Mouse (Mus musculus) hindbrain, embryonic 14.5 days (tissue): ENCODE measurements around the gene Rspo4. TPM values are rescaled to one million over a fixed set of nuclear protein-coding genes. Genes with fewer than 3 reads are reported as not detected.

Experiments
- ATAC-seq: fragments of 200-750 bp; cut with Nextera tagmentation; 2 replicates; pipeline ENCODE4 v1.8.0; 2017; ENCODE audit warnings: moderate number of reproducible peaks, mild to moderate bottlenecking, moderate TSS enrichment, moderate library complexity; ENCODE audit not compliant: low FRiP score
- DNase-seq: peaks from one replicate; pipeline ENCODE4 v3.0.0-alpha.2; 2015; ENCODE audit warnings: low spot score
- H3K27ac ChIP-seq: fragments of 300-500 bp; sonication (generic); 2 replicates; pipeline ENCODE4 v1.5.1; 2014; ENCODE audit warnings: mild to moderate bottlenecking, moderate library complexity
- H3K27me3 ChIP-seq: fragments of 300-500 bp; sonication (generic); 2 replicates; pipeline ENCODE4 v1.6.1; 2014; ENCODE audit warnings: mild to moderate bottlenecking, low read length, mixed read lengths; ENCODE audit not compliant: control insufficient read depth, insufficient read depth
- H3K36me3 ChIP-seq: fragments of 300-500 bp; sonication (generic); replicated peaks from 2 replicates; pipeline ENCODE4 v1.6.1; 2014; ENCODE audit not compliant: control insufficient read depth, insufficient read depth
- H3K4me1 ChIP-seq: fragments of 300-500 bp; sonication (generic); replicated peaks from 2 replicates; pipeline ENCODE4 v1.6.1; 2014; ENCODE audit warnings: antibody characterized with exemption, low read length, mixed read lengths; ENCODE audit not compliant: control insufficient read depth, insufficient read depth
- H3K4me2 ChIP-seq: fragments of 300-500 bp; sonication (generic); replicated peaks from 2 replicates; pipeline ENCODE4 v1.6.1; 2014; ENCODE audit warnings: mild to moderate bottlenecking, moderate library complexity
- H3K4me3 ChIP-seq: fragments of 300-500 bp; sonication (generic); replicated peaks from 2 replicates; pipeline ENCODE4 v1.5.1; 2014; ENCODE audit warnings: mild to moderate bottlenecking, low read length
- H3K9ac ChIP-seq: fragments of 300-500 bp; sonication (generic); 2 replicates; pipeline ENCODE4 v1.6.1; 2014
- H3K9me3 ChIP-seq: fragments of 300-500 bp; sonication (generic); 2 replicates; pipeline ENCODE4 v1.6.1; 2016; ENCODE audit warnings: low read length; ENCODE audit not compliant: control insufficient read depth
- WGBS: fragments of 180-500 bp; shearing (Covaris S2); extraction: QIAGEN DNeasy Blood & Tissue Kit; methylation state at CpG from one replicate; pipeline ENCODE4 v1.1.7; 2014; 5-methylcytosine and 5-hydroxymethylcytosine counted together
- polyA plus RNA-seq: library from polyadenylated mRNA; unstranded; fragments of >200 nt; fragmentation: Nextera tagmentation; extraction: Ambion mirVana; gene quantifications from 2 replicates; pipeline ENCODE4 v1.2.1, GENCODE M21; 2014

Rspo4 gene
- polyA plus RNA-seq, 1 experiment from 2014 or later: 0.55 TPM

DNA sequence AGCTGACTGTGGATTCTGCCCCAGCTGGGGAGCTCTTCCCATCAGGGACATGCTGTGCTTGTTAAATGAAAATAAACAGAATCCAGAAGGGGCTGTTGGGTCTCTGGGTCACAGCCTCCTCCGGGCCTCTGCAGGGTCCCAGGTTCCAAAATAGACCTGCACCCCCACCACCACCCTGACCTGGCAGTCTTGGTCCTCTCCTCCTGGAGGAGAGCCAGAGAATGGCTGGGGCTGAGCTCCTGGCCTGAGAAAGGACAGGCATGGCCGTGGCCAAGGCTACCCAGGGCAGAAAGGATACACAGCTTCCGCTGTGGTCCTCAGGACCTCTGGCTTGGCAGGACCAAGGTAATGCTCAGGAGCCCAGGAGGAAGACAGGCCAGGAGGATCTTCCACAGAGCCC is 61.9 kb downstream of the Rspo4 start:
- H3K27ac ChIP-seq: no peak overlapping the region
- no peaks in the 10 kb centered on the region for H3K36me3 ChIP-seq
- no peak for ATAC-seq
- 64% methylated on average over 3 of the region's 3 CpGs for WGBS
- H3K4me2 ChIP-seq: no peak overlapping the region
- no peak for DNase-seq
- H3K9ac ChIP-seq: no peak overlapping the region
- H3K9me3 ChIP-seq: no peaks in the 10 kb centered on the region
- H3K4me3 ChIP-seq: no peak overlapping the region
- H3K27me3 ChIP-seq: 0 out of 2 replicates have a peak, but pooled peaks cover 4% of the 10 kb centered on the region
- H3K4me1 ChIP-seq: no peaks in the 10 kb centered on the region

DNA sequence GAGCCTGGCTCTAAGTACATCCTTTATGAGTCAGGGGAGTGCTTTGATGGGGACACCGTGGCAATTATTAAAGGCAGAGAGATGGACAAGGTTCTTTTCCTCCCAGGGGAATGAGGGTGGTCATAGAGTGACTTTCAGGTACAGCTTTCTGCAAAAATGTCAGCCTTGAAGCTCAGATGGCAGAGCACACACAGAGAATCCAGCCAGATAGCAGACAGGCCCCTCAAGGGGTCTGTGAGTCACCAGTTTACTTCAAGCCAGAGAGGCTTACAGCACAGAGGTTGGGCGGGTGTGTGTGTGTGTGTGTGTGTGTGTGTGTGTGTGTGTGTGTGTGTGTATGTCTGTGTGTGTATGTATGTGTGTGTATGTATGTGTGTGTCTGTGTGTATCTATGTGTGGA is 64.3 kb downstream of the Rspo4 start:
- no peak for DNase-seq
- 87% methylated on average over 2 of the region's 2 CpGs for WGBS
- Histone ChIP-seq H3K4me3 (no peak overlapping the region), H3K4me2 (no peak overlapping the region), H3K36me3 (no peaks in the 10 kb centered on the region), H3K9me3 (no peaks in the 10 kb centered on the region), H3K27ac (no peak overlapping the region), H3K4me1 (no peaks in the 10 kb centered on the region; the same call in 1 of the 2 replicates), H3K27me3 (0 out of 2 replicates have a peak, but pooled peaks cover 4% of the 10 kb centered on the region), H3K9ac (no peak overlapping the region)
- no peak for ATAC-seq

DNA sequence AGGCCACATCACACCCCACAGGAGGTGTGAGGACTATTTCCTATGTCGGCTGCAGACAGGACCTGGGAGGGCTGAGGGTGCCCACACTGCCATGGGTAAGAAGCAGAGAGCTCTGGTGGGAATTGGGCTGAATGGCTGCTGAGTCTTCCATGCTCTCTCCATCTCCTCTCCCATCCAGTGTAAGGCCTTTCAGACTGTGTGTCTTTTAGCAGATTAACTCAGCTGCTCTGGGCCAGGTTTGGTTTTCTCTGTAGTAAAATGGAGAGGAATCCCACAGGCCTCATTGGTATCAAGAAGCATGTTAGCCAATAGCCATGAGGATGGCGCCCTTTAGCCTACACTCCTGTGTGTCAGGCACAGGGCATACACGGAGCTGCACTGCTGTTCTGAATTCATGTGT is 66.7 kb downstream of the Rspo4 start:
- WGBS: 81% methylated on average over 3 of the region's 3 CpGs
- no peak overlapping the region for H3K4me2 ChIP-seq
- H3K9me3 ChIP-seq: no peaks in the 10 kb centered on the region
- no peaks in the 10 kb centered on the region; the same call in 1 of the 2 replicates for H3K4me1 ChIP-seq
- DNase-seq: no peak
- H3K27me3 ChIP-seq: 0 out of 2 replicates have a peak, but pooled peaks cover 4% of the 10 kb centered on the region
- no peak overlapping the region for H3K27ac ChIP-seq
- no peak overlapping the region for H3K4me3 ChIP-seq
- no peak for ATAC-seq
- no peaks in the 10 kb centered on the region for H3K36me3 ChIP-seq
- H3K9ac ChIP-seq: no peak overlapping the region

- H3K36me3 ChIP-seq: no peaks in the 10 kb centered on the region
- no peak overlapping the region for H3K4me3 ChIP-seq
- 0 out of 2 replicates have a peak, but pooled peaks cover 4% of the 10 kb centered on the region for H3K27me3 ChIP-seq
- ATAC-seq (no peak), DNase-seq (no peak)
- 59% methylated on average over 5 of the region's 5 CpGs for WGBS
- no peaks in the 10 kb centered on the region; the same call in 1 of the 2 replicates for H3K4me1 ChIP-seq
- H3K9me3 ChIP-seq: no peaks in the 10 kb centered on the region
- no peak overlapping the region for H3K4me2 ChIP-seq
- H3K9ac ChIP-seq: no peak overlapping the region
- no peak overlapping the region for H3K27ac ChIP-seq
These were observed 67.8 kb downstream of the Rspo4 start for GRCm38 (mm10) chr2:151910498-151910897.

DNA sequence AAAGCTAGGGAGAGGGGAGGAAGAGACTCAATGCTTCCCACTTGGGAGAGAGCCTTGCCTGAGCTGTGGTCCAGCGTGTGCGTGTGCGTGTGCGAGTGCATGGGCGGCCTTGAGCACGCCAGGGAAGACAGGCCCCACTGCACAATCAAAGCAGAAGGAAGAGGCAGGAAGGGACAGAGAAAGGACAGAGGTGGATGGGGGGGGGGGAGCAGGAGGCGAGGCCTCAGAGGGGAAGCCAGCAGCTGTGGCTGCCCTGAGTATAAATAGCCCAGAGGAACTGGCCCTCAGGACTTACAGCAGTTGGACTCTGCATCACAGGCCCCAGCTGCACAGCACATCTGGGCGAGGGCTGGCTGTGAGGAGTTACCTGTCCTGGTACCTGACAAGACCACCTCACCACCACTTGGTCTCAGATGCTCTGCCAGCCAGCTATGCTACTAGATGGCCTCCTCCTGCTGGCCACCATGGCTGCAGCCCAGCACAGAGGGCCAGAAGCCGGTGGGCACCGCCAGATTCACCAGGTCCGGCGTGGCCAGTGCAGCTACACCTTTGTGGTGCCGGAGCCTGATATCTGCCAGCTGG is 68.3 kb downstream of the Rspo4 start, which contains the start of gene Angpt4:
Gene Angpt4, plus strand, starts transcription at position 292 of the 582 bp plus-strand sequence.
- 70% methylated on average over 12 of the region's 13 CpGs for WGBS
- Histone ChIP-seq H3K27ac (no peak within 1 kb of the TSS), H3K27me3 (0 out of 2 replicates have a peak, but pooled peaks cover 4% of the 10 kb centered on the region), H3K9me3 (no peaks in the 10 kb centered on the region), H3K4me1 (no peaks in the 10 kb centered on the region; the same call in 1 of the 2 replicates), H3K9ac (no peak within 1 kb of the TSS), H3K36me3 (no peaks in the 10 kb centered on the region), H3K4me3 (no peak within 1 kb of the TSS), H3K4me2 (no peak within 1 kb of the TSS)
- DNase-seq: no peak
- ATAC-seq: no peak

DNA sequence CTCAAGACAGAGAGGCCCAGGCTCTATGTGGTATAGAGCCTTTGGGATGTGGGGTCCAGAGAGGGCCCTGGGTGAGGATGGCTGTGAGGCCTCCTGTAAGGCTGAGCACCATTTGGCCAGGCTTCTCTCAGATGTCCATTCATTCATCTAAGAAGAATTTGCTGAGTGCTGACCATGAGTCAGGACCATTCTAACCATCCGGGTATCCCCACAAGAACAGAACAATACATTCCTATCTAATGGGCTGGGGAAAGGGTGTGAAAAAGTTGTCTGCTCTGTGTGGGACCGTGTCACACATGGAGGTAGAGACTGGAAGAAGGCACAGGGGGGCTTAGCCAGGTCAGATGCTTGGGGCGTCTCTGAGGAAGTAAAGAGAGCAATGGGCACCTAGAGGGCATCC is 69.0 kb downstream of the Rspo4 start:
- DNase-seq (no peak), ATAC-seq (no peak)
- Histone ChIP-seq H3K4me3 (no peak overlapping the region), H3K9ac (no peak overlapping the region), H3K9me3 (no peaks in the 10 kb centered on the region), H3K36me3 (no peaks in the 10 kb centered on the region), H3K27ac (no peak overlapping the region), H3K27me3 (0 out of 2 replicates have a peak, but pooled peaks cover 4% of the 10 kb centered on the region), H3K4me1 (no peaks in the 10 kb centered on the region; the same call in 1 of the 2 replicates), H3K4me2 (no peak overlapping the region)
- WGBS: 80% methylated on average over 3 of the region's 3 CpGs

DNA sequence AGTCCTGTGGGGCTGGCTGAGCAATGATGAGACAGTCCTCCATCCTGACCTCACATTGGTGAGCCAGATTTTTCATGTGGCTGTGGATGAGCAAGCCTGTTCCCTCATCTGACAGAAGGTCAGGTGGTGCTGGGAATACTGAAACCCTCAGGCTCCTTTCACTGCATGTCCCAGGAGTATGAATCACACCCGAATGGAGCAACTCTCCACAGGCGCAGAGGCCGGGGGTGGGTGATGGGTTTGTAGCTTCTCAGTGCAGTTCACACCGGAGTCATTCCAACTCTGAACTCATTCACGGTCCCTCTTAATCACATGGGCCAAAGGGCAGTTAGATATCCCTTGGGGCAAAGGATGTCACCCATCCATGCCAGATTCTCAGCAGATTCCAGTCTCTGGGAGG is 71.4 kb downstream of the Rspo4 start:
- ATAC-seq (no peak), DNase-seq (no peak)
- Histone ChIP-seq H3K9me3 (no peaks in the 10 kb centered on the region), H3K27ac (no peak overlapping the region), H3K27me3 (0 out of 2 replicates have a peak, but pooled peaks cover 2% of the 10 kb centered on the region), H3K4me3 (no peak overlapping the region), H3K36me3 (no peaks in the 10 kb centered on the region), H3K4me2 (no peak overlapping the region), H3K4me1 (no peaks in the 10 kb centered on the region; the same call in 1 of the 2 replicates), H3K9ac (no peak overlapping the region)
- WGBS: 79% methylated on average over 5 of the region's 5 CpGs

DNA sequence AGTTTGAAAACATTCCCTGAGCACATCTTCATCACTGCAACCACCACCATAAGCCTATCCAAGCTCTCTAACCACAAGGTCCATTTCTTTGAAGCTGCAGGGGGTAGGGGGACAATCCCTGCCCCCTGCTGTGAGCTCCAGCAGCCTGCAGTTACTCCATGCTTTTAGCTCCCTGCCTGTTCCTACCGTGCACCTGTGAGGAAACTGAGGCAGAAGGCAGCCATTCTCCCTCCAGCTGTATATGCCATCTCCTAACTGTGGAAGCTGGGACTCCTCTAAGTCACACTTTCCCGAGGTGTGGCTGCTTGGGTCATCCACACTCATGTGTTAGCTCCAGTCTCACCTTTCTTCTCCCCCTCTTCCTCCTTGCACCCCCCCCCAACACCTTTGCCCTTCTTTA is 72.4 kb downstream of the Rspo4 start:
- Histone ChIP-seq H3K9me3 (no peaks in the 10 kb centered on the region), H3K27ac (no peak overlapping the region), H3K4me2 (no peak overlapping the region), H3K9ac (no peak overlapping the region), H3K4me3 (no peak overlapping the region), H3K4me1 (no peaks in the 10 kb centered on the region; the same call in 1 of the 2 replicates), H3K36me3 (no peaks in the 10 kb centered on the region), H3K27me3 (no peaks in the 10 kb centered on the region)
- ATAC-seq (no peak), DNase-seq (no peak)
- WGBS: 33% methylated on average over 2 of the region's 2 CpGs

DNA sequence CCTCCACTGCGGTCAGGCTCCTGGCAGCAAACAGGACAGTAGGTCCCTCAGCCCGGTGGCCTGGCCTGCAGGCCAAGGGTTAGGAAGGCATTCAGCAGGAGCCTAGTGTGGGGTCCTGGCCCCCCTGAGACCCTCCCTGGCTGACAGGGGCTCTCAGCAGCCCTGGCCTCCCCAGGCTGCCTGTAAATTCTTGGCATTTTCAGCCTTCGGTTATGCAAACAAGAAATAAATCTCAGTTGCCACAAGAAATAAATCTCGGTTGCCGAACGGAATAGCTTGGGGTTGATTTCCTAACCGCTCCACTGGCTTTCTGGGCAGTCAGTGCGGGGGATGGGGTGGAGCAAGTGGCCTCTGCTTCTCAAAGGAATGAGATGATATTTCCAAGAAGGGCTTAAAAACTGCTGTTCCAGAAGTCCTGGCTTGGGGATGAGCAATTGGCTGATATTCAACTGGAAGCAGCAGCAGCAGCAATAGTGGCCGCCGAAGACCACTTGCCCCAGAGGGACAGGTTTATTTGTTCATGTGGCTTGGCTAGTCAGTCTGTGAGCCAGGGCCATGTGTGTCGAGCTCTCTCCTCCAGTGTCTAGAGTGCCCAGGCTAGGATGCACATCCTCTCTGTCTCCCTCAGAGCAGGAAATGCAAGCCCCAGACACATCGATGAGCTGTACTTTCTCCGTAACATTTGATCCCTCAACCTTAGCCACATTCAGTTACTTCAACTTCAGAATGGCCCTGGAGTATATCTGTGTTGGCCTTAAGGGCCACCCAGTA is 73.5 kb downstream of the Rspo4 start:
- WGBS: 66% methylated on average over 13 of the region's 13 CpGs

More for the DNA sequence above, 73.5 kb downstream of the Rspo4 start:
- Histone ChIP-seq H3K9ac (0 out of 2 replicates have a peak overlapping the region, but pooled peaks have one; percentile 2), H3K4me3 (no peak overlapping the region), H3K36me3 (no peaks in the 10 kb centered on the region), H3K4me1 (no peaks in the 10 kb centered on the region; the same call in 1 of the 2 replicates), H3K4me2 (no peak overlapping the region), H3K27ac (no peak overlapping the region), H3K27me3 (no peaks in the 10 kb centered on the region), H3K9me3 (no peaks in the 10 kb centered on the region)
- DNase-seq: no peak
- no peak for ATAC-seq
